Mouse (Mus musculus): ENCODE data around the gene Med14. TPM values are rescaled to one million over a fixed set of nuclear protein-coding genes. Genes with fewer than 3 reads are reported as not detected.

The Med14 gene
- polyA plus RNA-seq, 1 experiment, result 34.5 TPM

- DNase-seq (ENCODE audit: extremely low spot score in 1 of 2, low spot score in 1 of 2), result peak in 1 of 2 experiments; percentile 77
Observed at GRCm38 (mm10) chrX:12677396-12677795, 84.5 kb downstream of the Med14 start.

- DNase-seq (ENCODE audit: extremely low spot score in 1 of 2, low spot score in 1 of 2), result peak; percentile 86 to 92
Observed at GRCm38 (mm10) chrX:12673054-12673775, 88.7 kb downstream of the Med14 start, which contains the start of gene 1810030O07Rik. Gene 1810030O07Rik (minus strand): TSS chrX:12673668.

GRCm38 (mm10) chrX:12653879-12654278 lies 108.0 kb downstream of the Med14 start:
- DNase-seq (ENCODE audit: extremely low spot score in 1 of 2, low spot score in 1 of 2), result peak; percentile 9 to 41

GRCm38 (mm10) chrX:12651906-12652305 lies 110.0 kb downstream of the Med14 start:
- DNase-seq (ENCODE audit: extremely low spot score in 1 of 2, low spot score in 1 of 2), result no peak

- DNase-seq (ENCODE audit: extremely low spot score in 1 of 2, low spot score in 1 of 2), result peak in 1 of 2 experiments; percentile 41
Observed at GRCm38 (mm10) chrX:12645531-12646304, 116.2 kb downstream of the Med14 start.

GRCm38 (mm10) chrX:12644976-12645375 lies 116.9 kb downstream of the Med14 start:
- DNase-seq (ENCODE audit: extremely low spot score in 1 of 2, low spot score in 1 of 2), result no peak

Other genes with a start within 250 kb of the Med14 start
- gene Atp6ap2, start 174.3 kb downstream of the Med14 start, polyA plus RNA-seq (2012; rRNA removed), result 155 and 163 TPM in 2 replicates
- gene 1810030O07Rik, start 88.4 kb downstream of the Med14 start, polyA plus RNA-seq (2012; rRNA removed), result 22.7 and 24.0 TPM in 2 replicates

All from frontal cortex, adult 2 months (tissue).